Mouse (Mus musculus) embryonic fibroblast, embryonic 13.5 days (primary cell): Measurements from ENCODE around the gene Crcp.

Experiments
- CTCF ChIP-seq: IDR thresholded peaks from 2 replicates; pipeline ENCODE4 v1.5.1; 2011; ENCODE audit warnings: mild to moderate bottlenecking, control low read depth, low read length, moderate library complexity, borderline replicate concordance; ENCODE audit not compliant: insufficient read depth
- POLR2A ChIP-seq: IDR thresholded peaks from 2 replicates; pipeline ENCODE4 v1.6.1; 2011; ENCODE audit warnings: low read depth, mild to moderate bottlenecking, control low read depth, low read length, moderate library complexity

DNA sequence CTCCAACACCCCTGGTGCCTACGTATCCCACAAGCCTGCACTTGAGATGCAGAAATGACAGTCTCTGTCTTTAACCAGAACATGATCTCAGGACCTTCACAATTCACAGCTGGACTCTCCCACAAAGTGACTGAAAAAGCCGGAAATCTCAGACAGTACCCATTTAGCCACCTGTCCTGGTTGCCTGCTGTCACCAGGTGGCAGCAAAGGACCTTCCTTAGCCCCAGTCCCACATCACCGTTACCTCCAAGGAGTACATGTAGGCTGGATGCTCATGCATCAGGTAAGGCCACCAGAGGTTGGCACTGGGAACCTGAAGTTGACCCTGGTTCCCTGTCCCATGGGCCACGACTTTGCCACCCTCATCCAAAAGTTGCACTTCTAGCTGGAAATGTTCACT lies 30.0 kb upstream of the Crcp start:
- TF ChIP-seq CTCF (peak; percentile 89; the same call in 1 of the 2 replicates), POLR2A (no peak)
